Mouse (Mus musculus): ENCODE results near the gene F7. TPM values are rescaled to one million over a fixed set of nuclear protein-coding genes. Genes with fewer than 3 reads are reported as not detected.

F7 gene
- total RNA-seq, 2 experiments from 2014 or later: not detected

Other genes starting within 250 kb of the F7 start
- 100 to 1,000 TPM; 241 to 256 TPM for gene Mcf2l, start 152.2 kb upstream of the F7 start, total RNA-seq (2021)
- not detected for gene F10, start 11.3 kb downstream of the F7 start, total RNA-seq (2021)
- gene Proz, start 34.9 kb downstream of the F7 start, total RNA-seq (2021): not detected
- 10 to 100 TPM; 28.1 to 30.0 TPM for gene Pcid2, start 79.4 kb downstream of the F7 start, total RNA-seq (2021)
- gene Cul4a, start 79.6 kb downstream of the F7 start, total RNA-seq (2021): 10 to 100 TPM; 54.2 to 54.6 TPM
- gene Lamp1, start 133.1 kb downstream of the F7 start, total RNA-seq (2021): 100 to 1,000 TPM; 285 to 291 TPM
- 1 to 10 TPM; 4.0 to 4.9 TPM for gene Grtp1, start 174.6 kb downstream of the F7 start, total RNA-seq (2021)
- gene Adprhl1, start 228.1 kb downstream of the F7 start, total RNA-seq (2021): 1 to 10 TPM in 1 of 2 experiments, under 1 TPM in 1; 0.60 to 1.4 TPM

All from left cerebral cortex, postnatal 25 days (tissue).